Mouse (Mus musculus): ENCODE results near the gene Reg2. TPM values are rescaled to one million over a fixed set of nuclear protein-coding genes. Genes with fewer than 3 reads are reported as not detected.

The Reg2 gene
- polyA plus RNA-seq, 1 experiment from 2014 or later: not detected

DNA sequence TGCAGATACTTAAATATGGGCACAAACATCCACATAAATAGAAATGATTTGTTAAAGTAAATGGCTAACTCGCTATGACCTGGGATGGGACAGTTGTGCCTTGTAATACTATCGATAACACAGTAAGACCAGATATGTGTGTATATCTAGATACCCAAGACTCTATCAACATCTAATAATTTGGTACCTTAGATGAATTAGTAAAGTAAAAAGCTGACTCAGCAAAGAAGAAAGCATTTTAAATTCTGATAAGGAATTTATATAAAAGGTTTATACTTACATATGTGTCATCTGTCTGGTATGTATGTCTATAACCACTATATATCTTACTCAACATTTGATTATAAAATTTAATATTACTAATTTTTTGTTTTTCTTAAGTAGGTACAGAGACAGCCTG is 57.4 kb downstream of the Reg2 start:
- no peak overlapping the region for H3K4me2 ChIP-seq (replicated peaks; ENCODE audit: low read depth, low read length)
- WGBS: 93% methylated on average over 2 of the region's 2 CpGs
- H3K36me3 ChIP-seq (ENCODE audit: insufficient read depth, low read length): no peaks in the 10 kb centered on the region

More for the DNA sequence above, 57.4 kb downstream of the Reg2 start:
- H3K4me1 ChIP-seq (ENCODE audit: insufficient read depth, low read length): no peaks in the 10 kb centered on the region
- no peaks in the 10 kb centered on the region for H3K27me3 ChIP-seq (ENCODE audit: insufficient read depth, low read length)
- no peak for ATAC-seq (ENCODE audit: low FRiP score, low TSS enrichment)
- no peak overlapping the region for H3K27ac ChIP-seq (ENCODE audit: low read length)
- no peaks in the 10 kb centered on the region for H3K9me3 ChIP-seq (ENCODE audit: low read length)
- no peak overlapping the region for H3K4me3 ChIP-seq (ENCODE audit: low read length)
- H3K9ac ChIP-seq (replicated peaks; ENCODE audit: low read length): no peak overlapping the region

Other genes with a start within 250 kb of the Reg2 start
- gene Reg3b, start 25.0 kb upstream of the Reg2 start, polyA plus RNA-seq (2015; fragmentation: Nextera tagmentation; extraction: Ambion mirVana): not detected in 2 replicates
- gene Reg3d, start 16.8 kb upstream of the Reg2 start, polyA plus RNA-seq (2015; fragmentation: Nextera tagmentation; extraction: Ambion mirVana): not detected in 2 replicates
- gene Reg3a, start 14.9 kb upstream of the Reg2 start, polyA plus RNA-seq (2015; fragmentation: Nextera tagmentation; extraction: Ambion mirVana): not detected in 2 replicates
- not detected in 2 replicates for gene Reg1, start 27.1 kb downstream of the Reg2 start, polyA plus RNA-seq (2015; fragmentation: Nextera tagmentation; extraction: Ambion mirVana)
- gene Reg3g, start 73.2 kb downstream of the Reg2 start, polyA plus RNA-seq (2015; fragmentation: Nextera tagmentation; extraction: Ambion mirVana): not detected in 2 replicates